Mouse (Mus musculus): ENCODE data around the gene Snrnp35. TPM values are rescaled to one million over a fixed set of nuclear protein-coding genes. Genes with fewer than 3 reads are reported as not detected.
"Not testable (repeated sequence)": the region's sequence is repeated elsewhere in the genome, so short reads cannot be mapped to it uniquely, and the experiment has no call there.

Snrnp35 gene
- 10 to 100 TPM; 27.4 to 31.7 TPM for total RNA-seq (2021)

DNA sequence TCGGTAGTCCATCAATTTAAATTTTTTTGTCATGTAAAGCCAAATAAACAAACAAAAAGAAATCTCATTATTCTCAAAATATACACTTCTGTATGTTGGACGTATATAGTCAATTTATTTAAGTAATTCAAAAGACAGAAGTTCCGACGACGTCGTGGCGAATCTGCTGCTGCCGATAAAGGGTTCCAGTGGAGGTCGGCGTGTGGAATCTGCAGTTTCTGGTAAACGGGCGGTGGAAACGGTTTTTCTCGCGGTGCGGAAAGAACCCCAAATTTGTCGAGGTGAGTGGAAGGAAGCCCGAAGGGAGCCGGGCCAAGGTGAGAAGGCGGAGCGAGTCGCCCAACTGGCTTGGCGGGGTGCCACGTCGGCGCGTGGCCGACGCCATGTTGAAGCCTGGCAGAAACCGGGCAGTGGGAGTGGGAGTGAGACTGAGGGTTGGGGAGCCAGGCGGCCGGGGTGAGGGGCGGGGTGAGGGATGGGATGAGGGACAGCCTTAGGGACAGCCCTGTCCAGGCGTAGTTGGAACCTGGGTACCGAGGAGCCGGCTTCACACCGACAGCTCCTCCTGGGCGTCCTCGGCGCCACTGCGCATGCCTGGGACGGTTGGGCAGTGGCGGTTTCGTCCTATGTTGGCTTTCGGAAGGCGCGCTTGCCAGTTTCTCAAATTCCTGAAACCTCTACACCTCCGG, at the start of gene Snrnp35:
Gene Snrnp35, plus strand, starts transcription at position 169 of the 689 bp plus-strand sequence.
- peak; percentile 87 for DNase-seq

DNA sequence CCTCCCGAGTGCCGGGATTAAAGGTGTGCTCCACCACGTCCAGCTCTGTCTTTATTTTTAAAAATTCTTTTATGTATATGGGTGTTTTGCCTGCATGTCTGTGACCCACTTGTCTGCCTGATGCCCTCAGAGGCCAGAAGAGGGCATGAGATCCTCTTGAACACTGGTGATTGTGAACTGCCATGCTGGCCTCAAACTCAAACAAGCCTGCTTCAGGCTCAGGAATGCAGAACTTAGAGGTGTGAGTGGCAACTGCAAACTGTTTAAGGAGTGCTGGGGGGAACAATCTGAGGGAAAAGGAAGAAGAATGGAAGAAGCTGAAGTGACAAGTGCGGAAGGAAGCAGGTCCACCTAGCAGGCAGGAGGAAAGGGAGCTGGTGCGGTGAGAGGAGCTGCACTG, 44.7 kb upstream of the Snrnp35 start:
- DNase-seq: no peak

DNA sequence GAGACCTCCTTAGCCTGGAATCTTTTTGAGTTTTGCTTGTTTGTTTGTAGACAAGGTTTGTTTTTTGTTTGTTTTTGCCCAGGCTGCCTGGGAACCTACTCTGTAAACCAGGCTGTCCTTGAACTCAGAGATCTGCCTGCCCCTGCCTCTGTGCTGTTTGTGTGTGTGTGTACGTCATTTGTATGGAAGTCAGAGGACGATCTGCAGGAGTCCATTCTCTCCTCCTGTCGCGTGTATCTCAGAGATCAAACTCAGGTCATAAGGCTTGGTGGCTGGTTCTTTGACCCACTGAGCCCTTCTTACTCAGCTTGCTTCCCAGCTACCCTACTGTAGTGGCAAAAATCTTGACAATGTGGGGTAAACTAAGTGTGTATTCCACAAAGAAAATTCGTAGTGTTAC, 44.2 kb upstream of the Snrnp35 start:
- no peak for DNase-seq

DNA sequence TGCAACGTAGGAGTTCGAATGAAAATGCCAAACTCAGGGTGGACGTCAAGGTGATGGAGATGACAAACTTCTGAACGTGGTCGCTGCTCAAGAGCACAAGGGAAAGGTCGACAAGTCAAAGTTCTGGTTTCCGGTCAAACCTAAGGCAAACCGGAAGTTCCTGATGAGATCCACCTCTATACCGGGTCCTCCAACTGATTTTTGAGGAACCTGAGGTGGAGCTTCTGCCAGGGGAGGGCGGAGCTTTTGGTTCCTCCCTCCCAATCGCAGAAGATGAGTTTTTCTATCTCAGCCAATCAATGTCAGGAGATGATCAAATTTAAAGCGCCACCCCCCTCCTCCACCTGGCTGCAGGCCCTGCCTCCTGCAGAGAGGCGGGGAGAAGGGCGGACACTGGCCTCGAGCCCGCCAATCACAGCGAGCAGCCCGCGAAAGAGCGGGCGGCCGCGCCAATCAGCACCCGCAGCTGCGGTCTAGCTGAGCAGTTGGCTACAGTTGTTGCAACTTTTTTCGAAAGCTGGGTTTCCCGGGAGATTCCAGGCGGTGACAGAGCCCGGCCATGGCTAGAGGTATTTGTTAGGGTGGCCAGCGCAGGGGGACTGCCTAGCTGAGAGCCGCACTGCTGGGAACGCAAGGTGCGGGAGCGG, 43.4 kb upstream of the Snrnp35 start, which contains the start of gene Kmt5a:
Gene Kmt5a, plus strand, starts transcription at position 484 of the 647 bp plus-strand sequence.
- peak; percentile 95 to 96 for DNase-seq

DNA sequence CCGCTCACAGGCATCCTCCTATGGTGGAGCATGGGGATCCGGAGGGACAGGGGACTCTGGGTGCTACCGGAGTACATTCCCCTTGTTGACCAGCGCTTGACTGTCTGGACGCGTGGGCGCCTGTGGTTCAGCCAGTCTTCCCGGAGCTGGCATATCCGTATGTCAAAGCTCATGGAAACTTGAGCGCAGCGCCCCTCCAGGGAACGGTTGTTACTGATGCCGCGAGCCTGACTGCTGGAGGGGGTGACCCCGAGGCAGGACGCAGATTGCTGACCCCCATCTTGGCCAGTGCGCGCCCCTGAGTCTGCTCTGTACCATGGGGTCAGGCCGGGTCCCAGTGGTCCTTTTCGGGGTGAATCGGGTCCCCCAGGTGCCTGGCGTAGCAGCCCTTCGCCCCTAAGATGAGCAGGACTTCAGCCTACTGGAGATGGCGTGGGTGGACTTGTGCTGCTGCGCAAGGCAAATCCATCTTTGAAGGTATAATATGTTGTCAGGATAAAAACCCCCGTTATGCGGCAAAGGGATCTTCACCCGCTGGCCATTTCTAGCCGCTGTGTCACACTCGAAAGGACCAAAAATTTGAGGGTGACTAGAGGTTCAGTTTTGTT, 42.7 kb upstream of the Snrnp35 start:
- no peak for DNase-seq

DNA sequence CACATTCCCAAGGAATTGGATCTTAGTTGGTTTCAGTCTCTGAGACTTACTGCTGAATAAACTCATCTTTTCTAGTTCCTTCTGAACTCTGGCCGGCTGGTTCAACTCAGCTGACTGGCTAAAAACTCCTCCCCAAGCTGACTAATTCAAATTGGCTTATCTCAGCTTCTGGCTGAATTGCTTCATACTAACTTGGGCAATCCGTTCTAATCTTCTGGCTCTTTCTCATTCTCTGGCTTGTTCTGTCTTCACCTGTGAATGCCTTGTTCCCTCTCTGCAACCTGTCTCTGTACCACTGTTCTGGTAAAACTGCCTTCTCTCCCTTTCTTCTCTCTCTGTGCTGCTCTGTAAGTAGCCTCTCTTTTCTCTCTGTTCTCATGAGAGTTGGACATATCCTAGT, 40.3 kb upstream of the Snrnp35 start:
- DNase-seq: no peak

DNA sequence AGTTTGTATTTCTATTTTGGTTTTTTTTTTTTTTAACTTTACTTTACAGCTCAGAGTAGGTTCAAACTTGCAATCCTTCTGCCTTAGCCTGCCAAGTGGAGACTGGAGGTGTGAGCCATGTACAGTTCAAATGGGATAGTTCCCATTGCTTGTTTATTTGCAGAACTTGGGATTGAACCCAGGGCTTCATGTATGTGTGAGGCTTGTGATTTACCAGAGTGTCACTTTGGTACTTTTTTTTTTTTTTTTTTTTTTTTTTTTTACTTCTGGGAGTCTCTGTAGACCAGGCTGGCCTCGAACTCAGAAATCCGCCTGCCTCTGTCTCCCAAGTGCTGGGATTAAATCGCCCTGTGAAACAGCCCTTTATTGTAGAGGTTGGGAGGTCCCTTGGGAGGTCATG, 38.7 kb upstream of the Snrnp35 start:
- no peak for DNase-seq

DNA sequence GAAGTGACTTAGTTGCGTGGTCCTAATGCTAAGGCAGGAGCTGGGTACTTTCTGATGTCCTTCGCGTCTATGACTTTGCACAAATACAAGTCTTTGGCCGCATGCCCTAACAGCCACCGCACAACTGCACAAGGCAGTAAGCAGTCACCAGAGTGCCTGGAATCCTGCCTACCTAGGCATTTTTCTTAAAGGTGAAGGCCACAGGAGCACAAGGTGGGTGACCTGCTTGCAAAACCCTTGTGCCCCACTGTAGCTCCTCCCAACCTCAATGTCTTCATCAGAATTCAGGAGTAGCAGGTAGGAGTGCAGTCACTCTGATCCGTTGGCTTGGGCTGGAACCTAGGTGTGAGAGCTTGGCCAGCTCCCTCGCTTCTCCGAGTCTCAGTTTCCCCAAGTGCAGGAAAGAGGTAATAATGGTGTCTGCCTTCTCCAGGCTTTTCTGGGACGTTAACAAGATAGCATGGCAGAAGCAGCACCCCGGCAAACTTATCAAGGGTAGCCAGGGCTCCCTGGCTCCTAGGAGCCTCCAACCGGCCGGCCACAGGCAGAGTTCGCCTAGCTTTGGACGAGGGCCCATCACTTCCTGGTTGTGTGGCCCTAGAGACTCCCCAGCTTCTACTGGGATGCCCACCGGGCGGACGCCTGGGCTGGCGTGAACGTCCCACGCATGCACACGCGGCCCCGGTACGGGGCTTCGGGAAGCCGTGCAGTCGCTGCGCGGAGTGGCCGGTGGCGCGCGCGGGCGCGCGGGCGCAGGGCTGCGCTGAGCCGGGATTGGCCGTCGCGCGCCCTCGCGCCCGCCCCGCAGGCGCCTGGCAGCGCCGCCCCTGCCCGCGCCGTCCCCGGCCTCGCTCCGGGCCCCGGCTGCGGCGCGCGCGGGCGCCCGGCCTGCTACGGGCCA, 38.0 kb upstream of the Snrnp35 start:
- peak; percentile 77 for DNase-seq

DNA sequence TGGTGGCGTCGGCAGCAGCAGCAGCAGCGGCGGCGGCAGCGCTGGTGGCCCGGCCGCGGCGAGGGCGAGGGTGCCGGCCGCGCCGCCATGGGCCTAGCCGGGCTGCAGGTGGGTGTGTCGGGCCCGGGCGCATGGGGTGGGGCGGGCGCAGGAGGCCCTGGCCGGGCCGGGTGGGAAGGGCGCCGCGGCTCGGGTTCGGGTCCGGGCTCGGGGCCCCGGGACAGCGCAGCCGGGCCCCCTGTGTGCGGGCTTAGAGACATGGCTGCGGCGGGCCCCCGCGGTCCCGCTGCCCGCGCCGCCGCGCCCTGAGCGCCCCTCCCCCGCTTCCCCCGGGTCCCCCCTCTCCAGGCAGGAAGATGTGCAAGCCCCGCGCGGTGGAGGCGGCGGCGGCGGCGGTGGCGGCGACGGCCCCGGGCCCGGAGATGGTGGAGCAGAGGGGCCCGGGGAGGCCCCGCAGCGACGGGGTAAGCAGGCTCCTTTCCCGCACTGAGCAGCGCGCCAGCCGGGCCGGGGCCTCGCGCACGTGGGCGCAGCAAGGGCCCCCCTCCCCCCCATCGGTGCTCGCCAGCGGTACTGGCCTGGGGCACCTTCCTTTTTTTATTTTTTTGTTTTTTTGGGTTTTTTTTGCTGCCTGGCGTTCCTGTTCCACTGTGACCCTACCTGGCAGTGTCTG, 37.2 kb upstream of the Snrnp35 start:
- no peak for DNase-seq

DNA sequence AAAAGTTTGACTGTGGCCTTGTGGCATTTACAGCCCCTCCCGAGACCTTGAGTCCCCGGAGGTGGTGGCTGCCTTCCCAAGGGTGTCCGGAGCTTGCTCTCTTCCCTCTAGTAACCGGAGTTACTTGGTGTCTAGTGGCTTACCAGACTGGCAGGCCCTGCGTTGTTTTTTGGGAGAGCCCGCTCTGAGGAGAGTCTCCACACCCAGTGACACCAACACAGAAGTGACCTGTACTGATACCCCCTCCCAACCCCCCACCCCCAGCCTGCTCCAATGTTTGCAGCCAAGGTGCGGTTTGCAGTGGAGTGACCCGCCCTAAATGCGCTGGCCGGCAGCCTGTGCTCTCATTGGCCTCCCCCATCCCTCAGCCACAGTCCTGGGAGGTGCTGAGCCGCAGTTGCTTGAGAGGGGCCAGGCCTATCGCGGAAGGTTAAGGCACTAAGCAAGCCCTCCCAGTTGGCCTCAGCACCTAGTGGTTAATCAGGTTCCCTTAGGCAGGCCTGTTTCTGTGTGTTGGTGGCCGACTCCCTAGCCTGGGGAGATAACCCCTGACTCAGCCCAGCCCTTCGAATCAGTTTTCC, 36.5 kb upstream of the Snrnp35 start:
- DNase-seq: no peak

DNA sequence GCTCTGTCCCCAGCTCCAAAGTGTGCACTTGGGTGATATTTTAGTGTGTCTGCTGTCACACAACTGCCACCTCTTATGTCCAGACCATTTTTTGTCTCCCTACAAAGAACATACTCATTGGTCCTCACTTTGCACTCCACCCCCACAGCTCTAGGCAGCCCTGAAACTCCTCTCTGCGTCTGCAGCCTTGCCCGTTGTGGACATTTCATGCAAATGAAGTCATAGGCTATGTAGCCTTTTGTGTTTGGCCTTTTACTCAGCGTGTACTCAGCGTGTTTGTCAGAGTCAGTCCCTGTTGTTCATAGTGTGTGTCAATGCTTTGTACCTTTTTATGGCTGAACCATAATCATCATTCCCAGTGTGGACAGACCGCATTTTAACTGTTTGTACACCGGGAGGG, 33.4 kb upstream of the Snrnp35 start:
- no peak for DNase-seq

DNA sequence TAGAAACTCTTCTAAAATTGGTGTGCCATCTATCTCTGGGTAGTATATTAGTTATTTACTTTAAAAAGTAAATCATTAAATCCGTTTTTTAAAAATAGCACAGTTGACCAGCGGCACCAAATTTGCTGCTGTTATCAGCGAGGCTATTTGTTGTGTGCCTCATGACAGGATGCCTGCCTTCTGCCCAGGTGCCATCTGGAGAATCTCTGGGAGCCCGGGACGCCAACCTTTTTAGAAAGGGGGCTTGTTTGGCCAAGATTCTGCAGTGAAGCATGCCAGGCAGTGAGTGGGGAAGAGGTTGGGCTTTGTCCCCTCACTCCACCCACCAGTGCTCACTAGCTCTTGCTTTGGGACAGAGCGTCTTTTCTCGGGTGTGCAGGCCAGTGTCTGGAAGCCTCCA, 32.9 kb upstream of the Snrnp35 start:
- no peak for DNase-seq

DNA sequence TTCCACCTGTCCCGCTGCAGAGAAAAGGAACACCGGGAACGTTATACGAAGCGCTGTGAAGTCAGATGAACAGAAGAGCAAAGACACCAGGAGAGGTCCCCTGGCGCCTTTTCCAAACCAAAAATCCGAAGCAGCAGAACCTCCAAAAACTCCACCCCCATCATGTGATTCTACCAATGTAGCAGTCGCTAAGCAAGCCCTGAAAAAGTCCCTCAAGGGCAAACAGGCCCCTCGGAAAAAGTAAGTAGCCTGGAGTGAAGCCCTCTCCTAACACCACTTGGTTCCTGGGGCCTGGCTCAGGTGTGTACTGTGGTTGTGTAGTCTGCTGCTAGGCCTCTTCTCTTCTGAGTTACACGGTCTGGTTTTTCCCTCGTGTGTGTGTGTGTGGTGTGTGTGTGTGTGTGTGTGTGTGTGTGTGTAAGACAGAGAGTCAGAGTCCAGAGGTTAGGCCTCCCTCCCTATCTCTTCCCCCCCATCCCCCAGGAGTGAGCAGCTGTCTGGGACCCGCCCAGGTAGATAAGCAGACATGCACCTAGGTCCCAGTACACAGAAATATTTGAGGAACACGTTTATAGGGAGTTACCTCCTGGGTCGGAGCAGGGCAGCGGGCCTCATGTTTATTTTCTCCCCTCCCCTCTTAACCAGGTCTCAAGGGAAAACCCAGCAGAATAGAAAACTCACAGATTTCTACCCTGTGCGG, 32.1 kb upstream of the Snrnp35 start:
- DNase-seq: no peak

DNA sequence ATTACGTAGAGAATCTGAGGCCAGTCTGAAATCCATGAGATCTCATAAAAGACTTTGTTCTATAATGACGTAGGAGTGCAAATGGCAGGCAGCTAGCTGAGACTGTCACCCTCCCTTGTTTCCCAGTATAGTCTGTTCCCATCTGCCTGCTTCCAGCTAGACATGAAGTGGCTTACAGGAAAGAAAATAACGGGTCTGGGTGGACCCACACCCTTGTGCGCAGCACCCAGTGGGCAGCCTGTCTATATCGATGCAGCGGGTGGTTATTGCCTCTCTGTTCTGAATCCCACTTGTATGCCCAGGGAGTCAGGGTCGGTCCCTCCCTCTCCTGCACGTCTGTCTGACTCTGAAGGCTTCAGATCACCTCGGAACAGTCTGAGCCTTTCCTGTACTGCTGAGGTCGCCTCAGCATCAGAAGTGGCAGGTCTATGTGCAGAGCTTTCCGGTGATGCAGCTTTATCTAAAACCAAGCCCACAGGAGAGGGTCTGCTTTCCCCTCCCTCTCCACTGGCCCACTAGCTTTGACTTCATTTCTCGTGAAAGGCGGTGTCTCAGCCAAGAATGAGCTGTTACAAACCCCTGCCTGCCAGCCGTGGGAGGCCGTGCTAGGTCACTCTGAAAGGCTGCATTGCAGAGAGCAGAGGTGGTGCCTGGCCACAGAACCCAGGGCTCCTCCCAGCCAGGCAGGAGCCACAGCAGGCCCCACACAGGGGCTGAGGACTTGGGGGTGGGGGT, 30.3 kb upstream of the Snrnp35 start:
- peak; percentile 53 to 62 for DNase-seq

DNA sequence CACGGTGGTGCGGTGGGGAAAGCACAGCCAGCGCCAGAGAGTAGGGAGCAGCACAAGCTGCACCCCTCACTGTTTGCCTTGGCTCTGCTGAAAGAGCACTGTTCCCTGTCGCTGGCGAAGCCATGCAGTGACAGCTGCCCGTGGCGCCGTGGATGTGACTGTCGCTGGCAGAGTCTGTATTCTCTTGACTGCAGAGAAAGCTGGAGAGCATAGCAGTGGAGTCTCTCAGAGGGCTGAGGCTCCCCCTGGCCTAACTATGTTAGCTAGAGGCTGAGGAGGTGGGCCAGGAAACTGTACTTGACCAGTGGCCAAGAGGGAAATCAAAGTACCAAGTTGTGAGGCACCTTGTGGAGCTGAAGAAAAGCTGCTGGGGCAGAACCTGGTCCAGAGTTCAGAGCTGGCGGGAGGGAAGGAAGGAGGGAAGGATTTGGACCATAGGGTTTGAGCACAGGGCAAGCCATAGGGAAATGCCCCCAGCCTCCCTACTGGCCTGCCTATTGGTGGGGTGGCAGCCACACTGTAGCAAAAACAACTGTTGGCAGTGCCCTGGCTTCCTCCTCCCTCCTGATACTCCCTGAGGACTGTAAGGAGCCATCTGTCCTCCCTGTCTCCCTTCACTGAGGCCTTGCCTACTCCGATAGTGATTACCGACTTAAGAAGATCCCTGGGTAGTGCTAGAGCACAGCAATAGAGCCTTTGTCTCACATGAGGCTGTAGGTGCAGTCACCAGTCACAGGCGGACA, 29.4 kb upstream of the Snrnp35 start:
- DNase-seq: peak; percentile 82 to 83

DNA sequence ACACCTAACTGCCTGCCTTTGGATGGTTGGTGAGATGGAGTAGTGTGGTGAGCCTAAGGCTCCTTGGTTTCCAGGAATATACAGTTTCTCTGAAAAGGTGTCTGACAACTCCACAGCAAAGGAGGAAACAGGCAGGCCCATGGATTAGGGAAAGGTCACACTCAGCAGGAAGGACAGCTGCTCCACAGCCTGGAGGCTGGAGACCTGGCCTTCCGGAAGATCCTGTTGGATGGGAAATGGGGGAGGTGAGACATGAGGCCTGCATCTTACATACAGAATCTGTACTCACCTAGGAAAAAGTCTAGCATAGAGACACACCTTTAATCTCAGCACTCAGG, 28.9 kb upstream of the Snrnp35 start:
- no peak for DNase-seq

DNA sequence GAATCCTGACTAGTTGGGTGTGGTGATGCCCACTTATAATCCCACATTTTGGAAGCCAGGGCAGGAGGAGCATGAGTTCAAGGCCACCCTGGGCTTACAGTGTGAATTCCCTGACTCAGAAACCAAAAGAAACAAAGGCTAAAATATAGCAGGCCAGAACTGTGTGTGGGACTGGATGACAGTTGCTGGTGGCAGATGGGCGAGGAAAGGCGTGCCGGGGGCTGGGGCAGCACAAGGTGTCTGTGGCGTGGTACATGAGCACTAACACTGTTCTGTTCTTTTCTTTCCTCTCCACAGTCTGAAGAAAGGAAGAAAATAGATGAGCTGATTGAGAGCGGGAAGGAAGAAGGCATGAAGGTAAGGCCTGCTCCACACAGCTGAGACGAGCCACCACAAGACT, 26.2 kb upstream of the Snrnp35 start:
- DNase-seq: no peak

DNA sequence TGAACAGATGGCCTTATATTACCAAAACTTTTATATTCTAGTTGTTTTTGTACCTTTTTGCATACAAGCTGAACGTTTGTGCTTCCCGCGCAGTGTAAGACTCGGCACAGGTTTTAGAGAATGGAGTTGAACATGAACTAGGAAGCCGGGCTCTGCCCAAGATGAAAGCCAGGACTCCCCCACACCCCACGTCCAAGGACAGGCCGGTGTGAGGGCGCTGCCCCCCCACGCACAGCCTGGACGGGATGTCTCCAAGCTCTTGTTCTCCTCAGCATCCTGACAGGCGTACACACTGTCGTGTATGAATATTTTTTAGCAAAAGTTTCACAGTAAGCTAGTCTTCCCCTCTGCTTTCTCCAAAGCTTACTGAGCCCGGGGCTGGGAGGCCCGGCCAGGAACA, 22.0 kb upstream of the Snrnp35 start:
- DNase-seq: not testable (repeated sequence)

DNA sequence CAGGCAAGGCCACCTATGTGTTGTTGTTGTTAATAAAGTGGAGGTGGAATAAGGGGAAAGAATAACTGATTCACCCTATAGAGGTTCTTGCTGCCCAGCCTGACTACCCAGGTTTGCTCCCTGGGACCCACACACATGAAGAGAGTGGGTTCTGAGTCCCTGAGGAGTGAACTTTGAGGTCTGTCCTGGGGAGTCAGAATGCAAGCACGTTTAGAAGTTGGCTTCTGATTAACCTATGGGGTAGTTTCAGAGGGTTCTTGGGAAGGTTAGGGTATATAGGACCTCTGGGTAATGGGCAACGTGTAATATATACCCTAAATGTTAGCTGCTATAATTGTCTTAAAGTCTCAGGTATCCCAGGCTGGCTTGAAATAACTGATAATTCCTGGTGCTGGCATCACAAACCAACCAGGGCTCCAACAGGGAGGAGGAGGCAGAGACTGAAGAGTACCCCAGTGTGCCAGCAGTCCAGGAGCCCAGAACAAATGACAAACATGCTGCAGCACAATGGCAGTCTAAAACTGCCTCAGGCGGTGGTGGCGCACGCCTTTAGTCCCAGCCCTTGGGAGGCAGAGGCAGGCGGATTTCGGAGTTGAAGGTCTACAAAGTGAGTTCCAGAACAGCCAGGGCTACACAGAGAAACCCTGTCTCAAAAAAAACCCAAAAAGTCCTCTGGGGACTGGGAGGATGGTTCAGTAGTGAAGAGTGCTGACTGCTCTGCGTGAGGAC, 20.5 kb upstream of the Snrnp35 start:
- no peak for DNase-seq

All from layer of hippocampus, postnatal 36 days (tissue).